9 mouse cellular contexts compared by ENCODE assay signal in genomic region chr15:103185462-103186198, GRCm38 (mm10). TPM values are rescaled to one million over a fixed set of nuclear protein-coding genes. Genes with fewer than 3 reads are reported as not detected.
DNase-seq lines count a peak whose midpoint lies in the region; ATAC-seq and TF ChIP-seq lines count a peak whose summit lies in the region.
"Had no signal": no experiment of that assay in that cellular context is flagged by ENCODE, and none has a peak within 500 bp of the region (broad histone marks: within the 10 kb centered on the region; RNA-seq: fewer than 3 reads in every experiment).

No protein-coding gene starts in this region.

- H3K9ac ChIP-seq in neural tube, embryonic 15.5 days (replicated peaks): no peak overlapping the region
- H3K9ac ChIP-seq in hindbrain, postnatal 0 days (replicated peaks; ENCODE audit: low read length): no peak overlapping the region
- no peak overlapping the region for H3K9ac ChIP-seq in lung, embryonic 14.5 days
- H3K9ac ChIP-seq: midbrain, embryonic 12.5 days had no signal

- peak; percentile 60 for DNase-seq in CD4-positive, CD25-positive, alpha-beta regulatory T cell, adult 2 months (ENCODE audit: low read depth, low spot score)
- peak; percentile 54 for DNase-seq in neural tube, embryonic 10.5 days (ENCODE audit: extremely low spot score, low spot score)
- DNase-seq in embryo, embryonic 10 days (ENCODE audit: low spot score): peak; percentile 73
- DNase-seq in hindbrain, postnatal 0 days (ENCODE audit: low spot score): peak; percentile 85
- peak; percentile 74 for DNase-seq in lung, embryonic 14.5 days
- DNase-seq in right cerebral cortex, postnatal 4 days: peak; percentile 58

- H3K4me3 ChIP-seq in neural tube, embryonic 15.5 days (replicated peaks): no peak overlapping the region
- H3K4me3 ChIP-seq in hindbrain, postnatal 0 days (ENCODE audit: low read length): no peak overlapping the region
- no peak overlapping the region for H3K4me3 ChIP-seq in lung, embryonic 14.5 days (ENCODE audit: low read depth, low read length)
- H3K4me3 ChIP-seq: midbrain, embryonic 12.5 days had no signal

- peak; percentile 82 for TF ChIP-seq CTCF in hindbrain, postnatal 0 days (IDR thresholded peaks at IDR 0.05; ENCODE audit: low read depth)
- peak; percentile 74 for TF ChIP-seq CTCF in lung, embryonic 14.5 days (IDR thresholded peaks at IDR 0.05; ENCODE audit: low read depth)

- peaks cover 21% of the 10 kb centered on the region for H3K4me1 ChIP-seq in neural tube, embryonic 15.5 days
- peaks cover 5% of the 10 kb centered on the region for H3K4me1 ChIP-seq in hindbrain, postnatal 0 days (ENCODE audit: insufficient read depth, low read length)
- H3K4me1 ChIP-seq in lung, embryonic 14.5 days (ENCODE audit: insufficient read depth): no peaks in the 10 kb centered on the region

- H3K4me2 ChIP-seq in neural tube, embryonic 15.5 days: no peak overlapping the region
- no peak overlapping the region for H3K4me2 ChIP-seq in hindbrain, postnatal 0 days (ENCODE audit: low read depth, low read length)
- no peak overlapping the region for H3K4me2 ChIP-seq in lung, embryonic 14.5 days
- H3K4me2 ChIP-seq: midbrain, embryonic 12.5 days had no signal

- WGBS in neural tube, embryonic 15.5 days: 47% methylated on average over 19 of the region's 19 CpGs
- 47% methylated on average over 19 of the region's 19 CpGs for WGBS in hindbrain, postnatal 0 days
- 41% methylated on average over 19 of the region's 19 CpGs for WGBS in lung, embryonic 14.5 days

- H3K27me3 ChIP-seq in neural tube, embryonic 15.5 days (replicated peaks): no peaks in the 10 kb centered on the region
- no peaks in the 10 kb centered on the region for H3K27me3 ChIP-seq in hindbrain, postnatal 0 days (ENCODE audit: insufficient read depth, low read length)
- H3K27me3 ChIP-seq in lung, embryonic 14.5 days (ENCODE audit: insufficient read depth, low read length): peaks cover 14% of the 10 kb centered on the region; the same call in 1 of the 2 replicates

- H3K9me3 ChIP-seq in neural tube, embryonic 15.5 days (replicated peaks): no peaks in the 10 kb centered on the region
- H3K9me3 ChIP-seq in hindbrain, postnatal 0 days (ENCODE audit: low read length): no peaks in the 10 kb centered on the region
- H3K9me3 ChIP-seq in lung, embryonic 14.5 days (ENCODE audit: low read depth, low read length): no peaks in the 10 kb centered on the region
- H3K9me3 ChIP-seq: midbrain, embryonic 12.5 days had no signal

- ATAC-seq in CD4-positive, CD25-positive, alpha-beta regulatory T cell, adult 4 months: no peak
- ATAC-seq in neural tube, embryonic 15.5 days (ENCODE audit: low FRiP score): no peak
- ATAC-seq in hindbrain, postnatal 0 days: peak; percentile 38; the same call in 1 of the 2 replicates
- ATAC-seq in lung, embryonic 14.5 days (ENCODE audit: insufficient read depth): no peak

- H3K36me3 ChIP-seq in neural tube, embryonic 15.5 days: no peaks in the 10 kb centered on the region
- H3K36me3 ChIP-seq in hindbrain, postnatal 0 days (ENCODE audit: insufficient read depth, low read length): no peaks in the 10 kb centered on the region
- H3K36me3 ChIP-seq in lung, embryonic 14.5 days (ENCODE audit: insufficient read depth): peaks cover 7% of the 10 kb centered on the region; the same call in 1 of the 2 replicates

- no peak overlapping the region for H3K27ac ChIP-seq in neural tube, embryonic 15.5 days (replicated peaks)
- H3K27ac ChIP-seq in hindbrain, postnatal 0 days: no peak overlapping the region
- no peak overlapping the region for H3K27ac ChIP-seq in lung, embryonic 14.5 days (ENCODE audit: low read depth)
- H3K27ac ChIP-seq: midbrain, embryonic 12.5 days had no signal

RNA-seq across cellular contexts. Expression of gene Smug1, which starts 18.7 kb away (rescaled TPM):
- polyA plus RNA-seq in CD4-positive, CD25-positive, alpha-beta regulatory T cell, adult 4 months (2017; shearing (Covaris generic)): 1 to 10 TPM; 6.0 to 8.1 TPM
- 25.8 and 30.9 TPM in 2 replicates for polyA plus RNA-seq in neural tube, embryonic 15.5 days (2015; fragmentation: Nextera tagmentation; extraction: Ambion mirVana)
- total RNA-seq in hindbrain, postnatal 0 days (2014; rRNA removed): 22.7 and 40.1 TPM in 2 replicates
- polyA plus RNA-seq in hindbrain, postnatal 0 days (2015; fragmentation: Nextera tagmentation; extraction: Ambion mirVana): 11.9 and 13.2 TPM in 2 replicates
- 18.0 and 18.1 TPM in 2 replicates for polyA plus RNA-seq in lung, embryonic 14.5 days (2014; fragmentation: Nextera tagmentation; extraction: Ambion mirVana)

RNA-seq across cellular contexts. Expression of gene Cbx5, which starts 54.0 kb away (rescaled TPM):
- polyA plus RNA-seq in CD4-positive, CD25-positive, alpha-beta regulatory T cell, adult 4 months (2017; shearing (Covaris generic)): 10 to 100 TPM; 20.0 to 24.9 TPM
- polyA plus RNA-seq in neural tube, embryonic 15.5 days (2015; fragmentation: Nextera tagmentation; extraction: Ambion mirVana): 102 and 107 TPM in 2 replicates
- 125 and 134 TPM in 2 replicates for total RNA-seq in hindbrain, postnatal 0 days (2014; rRNA removed)
- polyA plus RNA-seq in hindbrain, postnatal 0 days (2015; fragmentation: Nextera tagmentation; extraction: Ambion mirVana): 95.3 and 98.1 TPM in 2 replicates
- polyA plus RNA-seq in lung, embryonic 14.5 days (2014; fragmentation: Nextera tagmentation; extraction: Ambion mirVana): 144 and 151 TPM in 2 replicates

RNA-seq across cellular contexts. Expression of gene Hnrnpa1, which starts 54.6 kb away (rescaled TPM):
- polyA plus RNA-seq in CD4-positive, CD25-positive, alpha-beta regulatory T cell, adult 4 months (2017; shearing (Covaris generic)): 100 to 1,000 TPM; 322 to 361 TPM
- 582 and 600 TPM in 2 replicates for polyA plus RNA-seq in neural tube, embryonic 15.5 days (2015; fragmentation: Nextera tagmentation; extraction: Ambion mirVana)
- total RNA-seq in hindbrain, postnatal 0 days (2014; rRNA removed): 117 and 148 TPM in 2 replicates
- 596 and 630 TPM in 2 replicates for polyA plus RNA-seq in hindbrain, postnatal 0 days (2015; fragmentation: Nextera tagmentation; extraction: Ambion mirVana)
- 1,022 and 1,035 TPM in 2 replicates for polyA plus RNA-seq in lung, embryonic 14.5 days (2014; fragmentation: Nextera tagmentation; extraction: Ambion mirVana)
